Mouse (Mus musculus) ES-Bruce4 (cell line): ENCODE results near the gene Olfr1416.

Experiments used
- CTCF ChIP-seq: IDR thresholded peaks from one replicate; pipeline ENCODE4 v1.8.1; 2011; ENCODE audit warnings: low read depth, low read length
- POLR2A ChIP-seq: IDR thresholded peaks from one replicate; pipeline ENCODE4 v1.8.1; 2011; ENCODE audit warnings: low read length; ENCODE audit not compliant: insufficient read depth

DNA sequence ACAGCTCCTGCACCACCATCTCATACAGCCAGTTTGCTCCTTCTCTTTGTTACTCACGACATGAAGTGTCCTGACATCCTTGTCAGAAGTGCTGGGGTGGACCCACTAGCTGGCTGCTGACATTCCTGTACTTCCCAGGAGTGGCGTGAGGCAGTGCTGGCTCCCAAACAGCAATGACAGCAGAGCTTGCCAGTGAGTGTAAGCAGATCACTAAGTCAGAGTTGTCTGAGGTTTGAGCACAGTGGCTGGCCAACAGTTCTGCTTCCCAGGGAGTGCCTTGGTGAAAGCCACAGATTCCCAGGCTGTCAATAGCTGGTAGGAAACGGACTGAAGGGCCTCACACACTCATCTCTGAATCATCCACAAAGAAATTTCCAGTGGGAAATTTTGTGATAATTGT is 36.6 kb downstream of the Olfr1416 start:
- TF ChIP-seq CTCF (no peak), POLR2A (no peak)
